Mouse (Mus musculus) bone marrow, adult 2 months (tissue): ENCODE results near the gene Tmem236.

Experiments
- CTCF ChIP-seq: fragments of 200-500 bp; IDR thresholded peaks from 2 replicates; pipeline ENCODE4 v1.5.1; 2011; ENCODE audit warnings: low read length, control low read depth; ENCODE audit not compliant: control insufficient read depth, insufficient read depth
- POLR2A ChIP-seq: fragments of 200-500 bp; IDR thresholded peaks from 2 replicates; pipeline ENCODE4 v1.6.1; 2011; ENCODE audit warnings: low read depth, mild to moderate bottlenecking, control low read depth, low read length, borderline replicate concordance; ENCODE audit not compliant: control insufficient read depth

DNA sequence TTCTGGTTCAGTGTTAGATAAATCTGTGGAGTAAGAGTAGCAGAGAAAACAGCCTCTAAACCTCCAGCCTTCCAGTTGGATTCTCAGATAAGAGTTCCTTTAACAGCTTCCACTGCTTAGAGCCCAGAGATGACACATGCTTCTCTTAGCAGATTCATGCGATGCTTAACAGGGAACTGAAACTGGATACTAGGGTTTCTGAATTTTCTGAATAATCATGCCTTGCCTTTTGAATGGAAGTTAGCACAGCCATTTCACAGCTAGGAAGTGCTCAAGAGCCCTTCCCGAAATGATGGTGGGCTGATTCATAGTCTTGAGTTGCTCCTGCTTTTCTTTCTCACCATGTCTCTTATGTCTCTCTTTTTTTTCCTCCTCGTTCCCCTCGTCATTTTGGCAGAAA is 32.5 kb downstream of the Tmem236 start:
- no peak for TF ChIP-seq CTCF
- no peak for TF ChIP-seq POLR2A
